Mouse (Mus musculus): Measurements from ENCODE around the gene Adssl1. TPM values are rescaled to one million over a fixed set of nuclear protein-coding genes. Genes with fewer than 3 reads are reported as not detected.

Gene Adssl1
- polyA plus RNA-seq, 1 experiment from 2014 or later = 4.0 TPM

GRCm38 (mm10) chr12:112587125-112588124 is 32.4 kb upstream of the Adssl1 start:
- H3K36me3 ChIP-seq (replicated peaks) = no peaks in the 10 kb centered on the region
- H3K9me3 ChIP-seq = no peaks in the 10 kb centered on the region
- H3K4me3 ChIP-seq = peak overlapping the region; percentile 67
- no peak overlapping the region for H3K27ac ChIP-seq (replicated peaks)
- DNase-seq (ENCODE audit: low spot score) = peak; percentile 9
- peaks cover 62% of the 10 kb centered on the region for H3K27me3 ChIP-seq (replicated peaks; ENCODE audit: low read depth, poor library complexity, severe bottlenecking)
- peaks cover 30% of the 10 kb centered on the region for H3K4me1 ChIP-seq
- 75% methylated on average over 14 of the region's 14 CpGs for WGBS

- Histone ChIP-seq H3K27ac (replicated peaks) (peak within 1 kb of the TSS; percentile 81), H3K4me3 (peak within 1 kb of the TSS; percentile 67), H3K27me3 (replicated peaks; ENCODE audit: low read depth, poor library complexity, severe bottlenecking) (peaks cover 62% of the 10 kb centered on the region), H3K9me3 (no peaks in the 10 kb centered on the region), H3K36me3 (replicated peaks) (no peaks in the 10 kb centered on the region), H3K4me1 (peaks cover 42% of the 10 kb centered on the region)
- WGBS = under 1% methylated on average over 53 of the region's 60 CpGs
- DNase-seq (ENCODE audit: low spot score) = peak; percentile 91
Measured at GRCm38 (mm10) chr12:112588426-112589256, 31.2 kb upstream of the Adssl1 start, which contains the start of gene Inf2. Gene Inf2 (plus strand): TSS chr12:112588784.

- WGBS = 60% methylated on average over 8 of the region's 8 CpGs
Measured at GRCm38 (mm10) chr12:112589491-112590191, 30.2 kb upstream of the Adssl1 start.

GRCm38 (mm10) chr12:112590566-112591239 is 29.1 kb upstream of the Adssl1 start:
- H3K36me3 ChIP-seq (replicated peaks) = no peaks in the 10 kb centered on the region
- H3K4me1 ChIP-seq = peaks cover 62% of the 10 kb centered on the region
- DNase-seq (ENCODE audit: low spot score) = no peak
- no peaks in the 10 kb centered on the region for H3K9me3 ChIP-seq
- H3K27me3 ChIP-seq (replicated peaks; ENCODE audit: low read depth, poor library complexity, severe bottlenecking) = peaks cover 58% of the 10 kb centered on the region
- 73% methylated on average over 8 of the region's 8 CpGs for WGBS
- H3K27ac ChIP-seq (replicated peaks) = no peak overlapping the region
- H3K4me3 ChIP-seq = no peak overlapping the region

More at GRCm38 (mm10) chr12:112589491-112590191, 30.2 kb upstream of the Adssl1 start:
- H3K27ac ChIP-seq (replicated peaks) = no peak overlapping the region
- peak overlapping the region; percentile 67 for H3K4me3 ChIP-seq
- H3K9me3 ChIP-seq = no peaks in the 10 kb centered on the region
- no peaks in the 10 kb centered on the region for H3K36me3 ChIP-seq (replicated peaks)
- peaks cover 62% of the 10 kb centered on the region for H3K27me3 ChIP-seq (replicated peaks; ENCODE audit: low read depth, poor library complexity, severe bottlenecking)
- no peak for DNase-seq (ENCODE audit: low spot score)
- H3K4me1 ChIP-seq = peaks cover 52% of the 10 kb centered on the region

- Histone ChIP-seq H3K9me3 (no peaks in the 10 kb centered on the region), H3K27me3 (replicated peaks; ENCODE audit: low read depth, poor library complexity, severe bottlenecking) (peaks cover 53% of the 10 kb centered on the region), H3K4me3 (no peak overlapping the region), H3K27ac (replicated peaks) (no peak overlapping the region), H3K36me3 (replicated peaks) (no peaks in the 10 kb centered on the region), H3K4me1 (peaks cover 63% of the 10 kb centered on the region)
- 90% methylated on average over 5 of the region's 5 CpGs for WGBS
- no peak for DNase-seq (ENCODE audit: low spot score)
Measured at GRCm38 (mm10) chr12:112591240-112591639, 28.6 kb upstream of the Adssl1 start.

GRCm38 (mm10) chr12:112591730-112592129 is 28.1 kb upstream of the Adssl1 start:
- Histone ChIP-seq H3K4me1 (peaks cover 68% of the 10 kb centered on the region), H3K9me3 (no peaks in the 10 kb centered on the region), H3K4me3 (no peak overlapping the region), H3K27ac (replicated peaks) (no peak overlapping the region), H3K27me3 (replicated peaks; ENCODE audit: low read depth, poor library complexity, severe bottlenecking) (peaks cover 48% of the 10 kb centered on the region), H3K36me3 (replicated peaks) (no peaks in the 10 kb centered on the region)
- DNase-seq (ENCODE audit: low spot score) = no peak
- WGBS = 83% methylated on average over 3 of the region's 3 CpGs

GRCm38 (mm10) chr12:112592985-112593734 is 26.7 kb upstream of the Adssl1 start:
- peaks cover 64% of the 10 kb centered on the region for H3K4me1 ChIP-seq
- H3K9me3 ChIP-seq = no peaks in the 10 kb centered on the region
- no peaks in the 10 kb centered on the region for H3K36me3 ChIP-seq (replicated peaks)
- peaks cover 34% of the 10 kb centered on the region for H3K27me3 ChIP-seq (replicated peaks; ENCODE audit: low read depth, poor library complexity, severe bottlenecking)
- H3K27ac ChIP-seq (replicated peaks) = peak overlapping the region; percentile 31; the same call in 1 of the 2 replicates
- 66% methylated on average over 21 of the region's 21 CpGs for WGBS
- H3K4me3 ChIP-seq = no peak overlapping the region
- DNase-seq (ENCODE audit: low spot score) = no peak

GRCm38 (mm10) chr12:112593951-112594915 is 25.6 kb upstream of the Adssl1 start:
- no peak for DNase-seq (ENCODE audit: low spot score)
- 68% methylated on average over 16 of the region's 16 CpGs for WGBS
- peaks cover 23% of the 10 kb centered on the region for H3K27me3 ChIP-seq (replicated peaks; ENCODE audit: low read depth, poor library complexity, severe bottlenecking)
- H3K9me3 ChIP-seq = no peaks in the 10 kb centered on the region
- peaks cover 64% of the 10 kb centered on the region for H3K4me1 ChIP-seq
- no peak overlapping the region for H3K4me3 ChIP-seq
- peak overlapping the region; percentile 31; the same call in 1 of the 2 replicates for H3K27ac ChIP-seq (replicated peaks)
- no peaks in the 10 kb centered on the region for H3K36me3 ChIP-seq (replicated peaks)

GRCm38 (mm10) chr12:112594989-112595388 is 24.9 kb upstream of the Adssl1 start:
- H3K9me3 ChIP-seq = no peaks in the 10 kb centered on the region
- WGBS = 47% methylated on average over 4 of the region's 4 CpGs
- peaks cover 16% of the 10 kb centered on the region for H3K27me3 ChIP-seq (replicated peaks; ENCODE audit: low read depth, poor library complexity, severe bottlenecking)
- no peaks in the 10 kb centered on the region for H3K36me3 ChIP-seq (replicated peaks)
- no peak overlapping the region for H3K4me3 ChIP-seq
- H3K4me1 ChIP-seq = peaks cover 60% of the 10 kb centered on the region
- H3K27ac ChIP-seq (replicated peaks) = peak overlapping the region; percentile 7; the same call in 1 of the 2 replicates
- no peak for DNase-seq (ENCODE audit: low spot score)

GRCm38 (mm10) chr12:112595626-112596025 is 24.2 kb upstream of the Adssl1 start:
- Histone ChIP-seq H3K4me1 (peaks cover 61% of the 10 kb centered on the region), H3K27me3 (replicated peaks; ENCODE audit: low read depth, poor library complexity, severe bottlenecking) (peaks cover 9% of the 10 kb centered on the region), H3K27ac (replicated peaks) (no peak overlapping the region), H3K9me3 (no peaks in the 10 kb centered on the region), H3K4me3 (no peak overlapping the region), H3K36me3 (replicated peaks) (no peaks in the 10 kb centered on the region)
- WGBS = 71% methylated on average over 4 of the region's 4 CpGs
- DNase-seq (ENCODE audit: low spot score) = no peak

Data from embryonic facial prominence, embryonic 10.5 days (tissue).